Mouse (Mus musculus): Measurements from ENCODE around the gene B3gnt2.

GRCm38 (mm10) chr11:22860335-22861227 lies at the start of gene B3gnt2:
- no peak for TF ChIP-seq CTCF (IDR thresholded peaks at IDR 0.05; ENCODE audit: extremely low read depth, insufficient read depth, insufficient read length, insufficient replicate concordance)
- no peak for TF ChIP-seq POLR2A (IDR thresholded peaks at IDR 0.05; ENCODE audit: low read depth, low read length)

Measured in spleen, adult 2 months (tissue).